Comparison of ENCODE assay signal across 11 mouse cellular contexts in genomic region chr12:13209692-13210377, GRCm38 (mm10). TPM values are rescaled to one million over a fixed set of nuclear protein-coding genes. Genes with fewer than 3 reads are reported as not detected.
DNase-seq lines count a peak whose midpoint lies in the region; ATAC-seq lines count a peak whose summit lies in the region.
"Had no signal": no experiment of that assay in that cellular context is flagged by ENCODE, and none has a peak within 500 bp of the region (broad histone marks: within the 10 kb centered on the region; RNA-seq: fewer than 3 reads in every experiment).

No protein-coding gene starts in this region.

- no peaks in the 10 kb centered on the region for H3K9me3 ChIP-seq in kidney, embryonic 14.5 days (ENCODE audit: control insufficient read depth, low read length)
- H3K9me3 ChIP-seq in forebrain, embryonic 13.5 days (replicated peaks), result no peaks in the 10 kb centered on the region
- H3K9me3 ChIP-seq in intestine, embryonic 16.5 days (ENCODE audit: control insufficient read depth, low read length), result no peaks in the 10 kb centered on the region
- H3K9me3 ChIP-seq: heart, embryonic 13.5 days; stomach, embryonic 15.5 days had no signal

- H3K36me3 ChIP-seq in kidney, embryonic 14.5 days (ENCODE audit: control insufficient read depth, insufficient read depth, low read length), result no peaks in the 10 kb centered on the region
- H3K36me3 ChIP-seq in forebrain, embryonic 13.5 days (ENCODE audit: poor library complexity, severe bottlenecking), result no peaks in the 10 kb centered on the region
- H3K36me3 ChIP-seq in intestine, embryonic 16.5 days (ENCODE audit: control insufficient read depth, insufficient read depth, low read length), result no peaks in the 10 kb centered on the region
- H3K36me3 ChIP-seq: heart, embryonic 13.5 days; stomach, embryonic 15.5 days had no signal

- no peak for DNase-seq in kidney, postnatal 25 days
- DNase-seq in layer of hippocampus, adult 9-10 months (ENCODE audit: low spot score), result peak; percentile 69
- peak; percentile 70 to 71 for DNase-seq in right cerebral cortex, adult 2 months (ENCODE audit: low spot score in 2 of 2)
- DNase-seq in lung, postnatal 25 days (ENCODE audit: low spot score), result no peak
- no peak for DNase-seq in ovary, postnatal 10 days (ENCODE audit: low spot score)
- DNase-seq: lung, embryonic 14.5 days had no signal

- H3K4me2 ChIP-seq in kidney, embryonic 14.5 days (replicated peaks; ENCODE audit: low read depth, low read length), result no peak overlapping the region
- no peak overlapping the region for H3K4me2 ChIP-seq in forebrain, embryonic 13.5 days
- H3K4me2 ChIP-seq in intestine, embryonic 16.5 days (ENCODE audit: low read depth, low read length), result no peak overlapping the region
- H3K4me2 ChIP-seq: heart, embryonic 13.5 days; lung, embryonic 14.5 days; stomach, embryonic 15.5 days had no signal

- H3K4me1 ChIP-seq in kidney, embryonic 14.5 days (ENCODE audit: control insufficient read depth, insufficient read depth, low read length), result peaks cover 27% of the 10 kb centered on the region
- H3K4me1 ChIP-seq in forebrain, embryonic 13.5 days, result peaks cover 38% of the 10 kb centered on the region
- peaks cover 6% of the 10 kb centered on the region; the same call in 1 of the 2 replicates for H3K4me1 ChIP-seq in intestine, embryonic 16.5 days (ENCODE audit: control insufficient read depth, insufficient read depth, low read length)

- no peak for ATAC-seq in kidney, embryonic 14.5 days (ENCODE audit: low FRiP score, low TSS enrichment)
- peak; percentile 39; the same call in 1 of the 2 replicates for ATAC-seq in forebrain, embryonic 13.5 days
- no peak for ATAC-seq in intestine, embryonic 16.5 days

- H3K4me3 ChIP-seq in kidney, embryonic 14.5 days (ENCODE audit: low read length), result no peak overlapping the region
- no peak overlapping the region for H3K4me3 ChIP-seq in forebrain, embryonic 13.5 days
- H3K4me3 ChIP-seq in intestine, embryonic 16.5 days (ENCODE audit: low read length), result no peak overlapping the region
- H3K4me3 ChIP-seq: heart, embryonic 13.5 days; stomach, embryonic 15.5 days had no signal

- no peak overlapping the region for H3K9ac ChIP-seq in kidney, embryonic 14.5 days (ENCODE audit: low read depth, low read length)
- 0 out of 2 replicates have a peak overlapping the region, but pooled peaks have one; percentile 16 for H3K9ac ChIP-seq in forebrain, embryonic 13.5 days
- H3K9ac ChIP-seq in intestine, embryonic 16.5 days (ENCODE audit: low read depth, low read length), result no peak overlapping the region
- H3K9ac ChIP-seq: heart, embryonic 13.5 days; lung, embryonic 14.5 days; stomach, embryonic 15.5 days had no signal

- peak overlapping the region; percentile 77 for H3K27ac ChIP-seq in kidney, embryonic 14.5 days (ENCODE audit: low read depth, low read length)
- peak overlapping the region; percentile 75 for H3K27ac ChIP-seq in forebrain, embryonic 13.5 days
- H3K27ac ChIP-seq in intestine, embryonic 16.5 days (ENCODE audit: low read length), result no peak overlapping the region
- H3K27ac ChIP-seq: heart, embryonic 13.5 days; stomach, embryonic 15.5 days had no signal

- H3K27me3 ChIP-seq in kidney, embryonic 14.5 days (ENCODE audit: control insufficient read depth, insufficient read depth, low read length), result no peaks in the 10 kb centered on the region
- H3K27me3 ChIP-seq in forebrain, embryonic 13.5 days, result no peaks in the 10 kb centered on the region
- no peaks in the 10 kb centered on the region for H3K27me3 ChIP-seq in intestine, embryonic 16.5 days (replicated peaks; ENCODE audit: control insufficient read depth, insufficient read depth, low read length)
- H3K27me3 ChIP-seq: heart, embryonic 13.5 days had no signal

- WGBS in kidney, embryonic 14.5 days, result 44% methylated on average over 13 of the region's 13 CpGs
- 44% methylated on average over 13 of the region's 13 CpGs for WGBS in forebrain, embryonic 13.5 days
- 61% methylated on average over 13 of the region's 13 CpGs for WGBS in intestine, embryonic 16.5 days

RNA-seq across cellular contexts. Expression of gene Ddx1, which starts 39.2 kb away (rescaled TPM):
- 132 and 179 TPM in 2 replicates for polyA plus RNA-seq in kidney, embryonic 14.5 days (2014; fragmentation: Nextera tagmentation; extraction: Ambion mirVana)
- polyA plus RNA-seq in forebrain, embryonic 13.5 days (2015; fragmentation: Nextera tagmentation; extraction: Ambion mirVana), result 145 and 158 TPM in 2 replicates
- polyA plus RNA-seq in intestine, embryonic 16.5 days (2015; fragmentation: Nextera tagmentation; extraction: Ambion mirVana), result 111 and 123 TPM in 2 replicates

RNA-seq across cellular contexts. Expression of gene Nbas, which starts 59.1 kb away (rescaled TPM):
- polyA plus RNA-seq in kidney, embryonic 14.5 days (2014; fragmentation: Nextera tagmentation; extraction: Ambion mirVana), result 11.7 and 18.3 TPM in 2 replicates
- 10.5 and 13.1 TPM in 2 replicates for polyA plus RNA-seq in forebrain, embryonic 13.5 days (2015; fragmentation: Nextera tagmentation; extraction: Ambion mirVana)
- polyA plus RNA-seq in intestine, embryonic 16.5 days (2015; fragmentation: Nextera tagmentation; extraction: Ambion mirVana), result 16.9 and 17.2 TPM in 2 replicates

Comparison
In these comparisons a context has a peak if more than half of its experiments do, and no peak if none do; other contexts are left out.
1. DNase-seq: peak in layer of hippocampus, adult 9-10 months (single experiment) and right cerebral cortex, adult 2 months (2 of 2); none in kidney, postnatal 25 days (0 of 2), lung, postnatal 25 days (single experiment) and ovary, postnatal 10 days (single experiment).